Mouse (Mus musculus) midbrain, embryonic 16.5 days (tissue): Measurements from ENCODE around the gene Ryr2. TPM values are rescaled to one million over a fixed set of nuclear protein-coding genes. Genes with fewer than 3 reads are reported as not detected.
A peak's percentile ranks its signal among the peaks of the same experiment; 100 is the strongest.

Experiments
- ATAC-seq: fragments of 200-750 bp; cut with Nextera tagmentation; 2 replicates; pipeline ENCODE4 v1.8.0; 2017; ENCODE audit warnings: moderate TSS enrichment
- H3K27ac ChIP-seq: fragments of 300-500 bp; sonication (generic); 2 replicates; pipeline ENCODE4 v1.5.1; 2014; ENCODE audit warnings: mild to moderate bottlenecking, low read length, mixed read lengths
- H3K27me3 ChIP-seq: fragments of 300-500 bp; sonication (generic); 2 replicates; pipeline ENCODE4 v1.6.1; 2014; ENCODE audit warnings: low read depth, low read length, mixed read lengths; ENCODE audit not compliant: control insufficient read depth, insufficient read depth
- H3K36me3 ChIP-seq: fragments of 300-500 bp; sonication (generic); 2 replicates; pipeline ENCODE4 v1.6.1; 2014; ENCODE audit warnings: mild to moderate bottlenecking, low read length, moderate library complexity, mixed read lengths; ENCODE audit not compliant: control insufficient read depth, insufficient read depth
- H3K4me1 ChIP-seq: fragments of 300-500 bp; sonication (generic); 2 replicates; pipeline ENCODE4 v1.6.1; 2014; ENCODE audit warnings: mild to moderate bottlenecking, low read length, mixed read lengths; ENCODE audit not compliant: control insufficient read depth, insufficient read depth
- H3K4me2 ChIP-seq: fragments of 300-500 bp; sonication (generic); 2 replicates; pipeline ENCODE4 v1.6.1; 2014; ENCODE audit warnings: mild to moderate bottlenecking, low read length, mixed read lengths
- H3K4me3 ChIP-seq: fragments of 300-500 bp; sonication (generic); 2 replicates; pipeline ENCODE4 v1.5.1; 2014; ENCODE audit warnings: low read depth, mild to moderate bottlenecking, low read length, moderate library complexity, mixed read lengths
- H3K9ac ChIP-seq: fragments of 300-500 bp; sonication (generic); 2 replicates; pipeline ENCODE4 v1.6.1; 2014; ENCODE audit warnings: low read depth, low read length, mixed read lengths
- H3K9me3 ChIP-seq: fragments of 300-500 bp; sonication (generic); replicated peaks from 2 replicates; pipeline ENCODE4 v1.6.1; 2014; ENCODE audit warnings: mild to moderate bottlenecking, low read length, mixed read lengths; ENCODE audit not compliant: control insufficient read depth, poor library complexity, severe bottlenecking
- WGBS: fragments of 180-500 bp; shearing (Covaris S2); extraction: QIAGEN DNeasy Blood & Tissue Kit; methylation state at CpG from one replicate; pipeline ENCODE4 v1.1.7; 2014; 5-methylcytosine and 5-hydroxymethylcytosine counted together
- polyA plus RNA-seq: library from polyadenylated mRNA; unstranded; fragments of >200 nt; fragmentation: Nextera tagmentation; extraction: Ambion mirVana; gene quantifications from 2 replicates; pipeline ENCODE4 v1.2.1, GENCODE M21; 2015

Ryr2 gene
- polyA plus RNA-seq, 1 experiment from 2014 or later = 3.5 TPM

GRCm38 (mm10) chr13:11926720-11927500, 179.8 kb downstream of the Ryr2 start:
- 71% methylated on average over 11 of the region's 11 CpGs for WGBS
- no peak overlapping the region for H3K4me3 ChIP-seq
- no peak overlapping the region for H3K9ac ChIP-seq
- 0 out of 2 replicates have a peak, but pooled peaks cover 2% of the 10 kb centered on the region for H3K4me1 ChIP-seq
- no peak; the same call in 1 of the 2 replicates for ATAC-seq
- no peaks in the 10 kb centered on the region for H3K27me3 ChIP-seq
- no peaks in the 10 kb centered on the region for H3K9me3 ChIP-seq
- no peak overlapping the region for H3K4me2 ChIP-seq
- H3K27ac ChIP-seq = no peak overlapping the region
- H3K36me3 ChIP-seq = no peaks in the 10 kb centered on the region

- no peak overlapping the region for H3K9ac ChIP-seq
- no peak overlapping the region for H3K27ac ChIP-seq
- H3K4me1 ChIP-seq = 0 out of 2 replicates have a peak, but pooled peaks cover 2% of the 10 kb centered on the region
- no peaks in the 10 kb centered on the region for H3K9me3 ChIP-seq
- H3K4me3 ChIP-seq = no peak overlapping the region
- H3K4me2 ChIP-seq = no peak overlapping the region
- ATAC-seq = no peak
- H3K27me3 ChIP-seq = no peaks in the 10 kb centered on the region
- H3K36me3 ChIP-seq = no peaks in the 10 kb centered on the region
- WGBS = 86% methylated on average over 2 of the region's 2 CpGs
Observed at GRCm38 (mm10) chr13:11926215-11926614, 180.5 kb downstream of the Ryr2 start.

- Histone ChIP-seq H3K9me3 (no peaks in the 10 kb centered on the region), H3K27me3 (no peaks in the 10 kb centered on the region), H3K4me1 (0 out of 2 replicates have a peak, but pooled peaks cover 2% of the 10 kb centered on the region), H3K9ac (no peak overlapping the region), H3K4me2 (no peak overlapping the region), H3K36me3 (no peaks in the 10 kb centered on the region), H3K27ac (no peak overlapping the region), H3K4me3 (no peak overlapping the region)
- ATAC-seq = no peak
- 89% methylated on average over 3 of the region's 3 CpGs for WGBS
Observed at GRCm38 (mm10) chr13:11924732-11925131, 182.0 kb downstream of the Ryr2 start.

DNA sequence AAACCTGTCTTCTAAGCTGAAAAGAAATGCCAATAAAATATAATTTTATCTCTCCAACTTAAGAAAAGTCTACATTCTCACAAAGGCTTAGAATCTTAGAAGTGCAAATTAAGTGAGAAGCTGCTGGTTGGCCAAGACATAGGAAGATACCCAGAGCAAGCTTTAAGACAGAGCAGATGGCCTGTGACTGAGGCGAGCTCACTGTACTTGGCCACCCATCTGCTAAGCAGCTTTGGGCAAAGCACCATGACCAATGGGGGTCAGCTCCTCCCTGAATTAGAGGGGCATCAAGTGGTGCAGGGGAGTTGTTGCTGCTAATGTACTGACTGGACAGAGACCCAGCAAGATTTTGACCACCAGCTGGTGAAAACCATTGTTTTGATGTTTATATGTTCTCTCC, 186.2 kb downstream of the Ryr2 start:
- no peak for ATAC-seq
- Histone ChIP-seq H3K9me3 (no peaks in the 10 kb centered on the region), H3K4me1 (no peaks in the 10 kb centered on the region), H3K4me2 (no peak overlapping the region), H3K27me3 (no peaks in the 10 kb centered on the region), H3K27ac (no peak overlapping the region), H3K9ac (no peak overlapping the region), H3K36me3 (no peaks in the 10 kb centered on the region), H3K4me3 (no peak overlapping the region)
- WGBS = 59% methylated on average over 1 of the region's 1 CpGs

GRCm38 (mm10) chr13:11919448-11919847, 187.3 kb downstream of the Ryr2 start:
- WGBS = 95% methylated on average over 6 of the region's 6 CpGs
- Histone ChIP-seq H3K4me2 (no peak overlapping the region), H3K9ac (no peak overlapping the region), H3K27ac (no peak overlapping the region), H3K4me3 (no peak overlapping the region), H3K9me3 (no peaks in the 10 kb centered on the region), H3K4me1 (no peaks in the 10 kb centered on the region), H3K36me3 (no peaks in the 10 kb centered on the region), H3K27me3 (no peaks in the 10 kb centered on the region)
- ATAC-seq = no peak

GRCm38 (mm10) chr13:11915619-11916018, 191.1 kb downstream of the Ryr2 start:
- 92% methylated on average over 2 of the region's 2 CpGs for WGBS
- no peaks in the 10 kb centered on the region for H3K9me3 ChIP-seq
- H3K9ac ChIP-seq = no peak overlapping the region
- ATAC-seq = no peak
- H3K36me3 ChIP-seq = no peaks in the 10 kb centered on the region
- H3K27ac ChIP-seq = no peak overlapping the region
- H3K4me3 ChIP-seq = no peak overlapping the region
- no peaks in the 10 kb centered on the region for H3K4me1 ChIP-seq
- H3K4me2 ChIP-seq = no peak overlapping the region
- no peaks in the 10 kb centered on the region for H3K27me3 ChIP-seq

DNA sequence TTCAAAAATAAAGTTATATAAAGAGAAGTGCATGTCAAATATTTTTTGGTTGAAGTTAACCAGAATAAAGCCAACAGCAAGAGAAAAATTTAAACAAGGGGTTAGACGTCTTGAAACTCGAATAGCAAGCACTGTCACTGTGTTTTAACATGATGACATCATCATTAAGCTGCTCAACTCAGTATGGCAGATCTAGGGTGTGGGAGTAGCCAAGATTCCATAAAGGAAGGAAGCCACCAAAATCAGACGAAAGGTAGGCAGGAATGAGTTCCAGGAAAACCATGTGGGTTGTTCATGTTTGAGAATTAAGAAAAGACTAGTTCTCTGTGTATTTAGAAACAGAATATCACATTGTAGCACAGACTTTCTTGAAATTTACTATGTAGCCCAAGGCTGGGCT, 192.1 kb downstream of the Ryr2 start:
- Histone ChIP-seq H3K27ac (no peak overlapping the region), H3K9ac (no peak overlapping the region), H3K4me3 (no peak overlapping the region), H3K27me3 (no peaks in the 10 kb centered on the region), H3K9me3 (no peaks in the 10 kb centered on the region), H3K4me1 (no peaks in the 10 kb centered on the region), H3K4me2 (no peak overlapping the region), H3K36me3 (no peaks in the 10 kb centered on the region)
- whole genome bisulfite sequencing = 87% methylated on average over 3 of the region's 3 CpGs
- no peak for ATAC-seq

- Histone ChIP-seq H3K27ac (no peak overlapping the region), H3K9me3 (no peaks in the 10 kb centered on the region), H3K4me2 (no peak overlapping the region), H3K4me1 (no peaks in the 10 kb centered on the region), H3K9ac (no peak overlapping the region), H3K36me3 (no peaks in the 10 kb centered on the region), H3K27me3 (no peaks in the 10 kb centered on the region), H3K4me3 (no peak overlapping the region)
- ATAC-seq = 0 out of 2 replicates have a peak, but pooled peaks have one; percentile 28
- WGBS = 79% methylated on average over 2 of the region's 2 CpGs
Observed at GRCm38 (mm10) chr13:11912208-11912607, 194.5 kb downstream of the Ryr2 start.

- H3K27me3 ChIP-seq = no peaks in the 10 kb centered on the region
- H3K27ac ChIP-seq = no peak overlapping the region
- H3K4me3 ChIP-seq = no peak overlapping the region
- no peaks in the 10 kb centered on the region for H3K4me1 ChIP-seq
- 88% methylated on average over 4 of the region's 4 CpGs for WGBS
- H3K36me3 ChIP-seq = no peaks in the 10 kb centered on the region
- ATAC-seq = no peak
- no peaks in the 10 kb centered on the region for H3K9me3 ChIP-seq
- H3K4me2 ChIP-seq = no peak overlapping the region
- H3K9ac ChIP-seq = no peak overlapping the region
Observed at GRCm38 (mm10) chr13:11908123-11908522, 198.6 kb downstream of the Ryr2 start.
